Mouse (Mus musculus): ENCODE measurements around the gene Zfp385b.

Gene Zfp385b

DNA sequence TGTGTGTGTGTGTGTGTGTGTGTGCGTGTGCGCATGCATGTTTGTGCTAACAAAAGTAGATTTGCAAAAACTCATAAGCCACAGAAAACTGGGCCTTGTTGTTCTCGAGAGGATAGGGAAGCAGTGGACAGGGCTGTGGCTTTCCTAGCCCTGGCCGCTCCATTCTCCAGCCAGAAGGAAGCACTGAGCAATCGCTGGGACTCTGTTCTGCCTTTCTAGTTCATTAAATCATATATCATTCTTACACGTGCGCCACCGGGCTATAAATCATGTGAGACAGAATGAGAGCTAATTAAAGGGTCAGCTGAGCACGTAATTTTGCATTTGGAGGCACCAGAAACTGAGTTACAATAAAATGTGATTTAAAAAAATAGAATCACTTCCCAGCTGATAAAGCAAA, 29.1 kb downstream of the Zfp385b start:
- DNase-seq (ENCODE audit: low spot score): no peak

DNA sequence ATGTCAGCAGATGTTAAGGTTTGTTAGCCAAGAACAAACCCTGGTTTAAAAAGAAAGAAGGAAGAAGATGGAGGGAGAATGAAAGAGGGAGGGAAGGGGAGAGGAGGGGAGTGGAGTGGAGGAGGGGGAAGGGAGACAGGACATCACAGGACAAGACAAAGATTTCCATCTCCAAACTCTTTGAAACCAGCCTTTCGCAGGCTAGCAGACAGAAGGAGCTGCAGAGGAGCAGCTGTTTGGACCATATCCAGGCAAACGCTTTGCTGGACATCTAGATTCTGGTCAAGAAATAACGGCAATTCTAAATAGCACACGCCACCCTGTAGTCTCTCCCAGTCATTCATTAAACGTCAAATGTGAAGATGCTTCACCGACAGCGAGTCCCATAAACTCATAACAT, 38.0 kb downstream of the Zfp385b start:
- DNase-seq (ENCODE audit: low spot score): no peak

DNA sequence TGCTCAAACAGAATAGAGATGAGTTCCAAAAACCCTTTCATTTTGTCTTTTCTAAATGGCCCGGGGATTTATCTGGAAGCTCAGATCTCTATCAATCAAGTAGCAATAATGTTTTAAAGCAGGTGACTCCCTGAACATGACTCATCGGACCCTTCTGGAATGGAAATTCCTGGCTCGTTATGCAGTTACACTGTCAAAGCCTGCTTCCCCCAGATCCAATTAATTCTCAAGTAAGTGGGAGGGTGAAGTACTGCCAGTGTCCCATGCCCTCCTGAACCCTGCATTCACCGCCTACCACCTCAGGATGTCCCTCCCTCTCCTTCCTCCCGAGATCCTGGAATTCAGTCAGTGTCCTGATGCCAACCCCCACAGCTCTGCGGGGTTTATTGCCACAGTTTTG, 41.7 kb downstream of the Zfp385b start:
- DNase-seq (ENCODE audit: low spot score): peak; percentile 2

DNA sequence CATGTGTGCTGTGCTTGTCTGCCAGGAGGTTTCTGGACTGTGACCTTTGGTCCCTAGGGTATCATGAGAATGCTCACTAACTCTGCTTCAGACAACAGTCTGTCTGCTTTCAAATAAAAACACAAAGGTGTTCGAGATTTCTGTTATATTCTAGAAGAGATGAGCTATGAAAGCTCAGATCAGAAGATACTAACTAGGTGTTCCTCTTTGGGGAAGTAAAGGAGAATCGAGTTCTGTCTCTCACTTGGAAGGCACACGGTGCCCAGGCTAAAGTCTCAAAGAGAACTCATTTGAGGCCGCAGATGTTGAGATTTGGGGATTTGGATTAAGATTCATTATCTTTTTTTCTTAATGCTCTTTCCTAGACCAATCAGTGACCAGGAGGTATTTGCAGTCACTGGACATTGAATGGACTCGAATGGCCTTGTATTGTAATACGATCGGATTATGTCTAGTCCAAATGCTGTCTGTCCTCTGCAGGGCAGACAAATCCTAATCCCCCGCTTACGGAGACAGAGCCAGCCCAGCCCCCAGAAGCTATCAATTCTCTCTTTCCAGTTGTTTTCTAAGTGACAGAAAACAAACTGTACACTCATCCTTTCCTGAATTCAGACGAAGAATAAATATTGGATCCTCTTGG, 42.3 kb downstream of the Zfp385b start:
- no peak for DNase-seq (ENCODE audit: low spot score)

DNA sequence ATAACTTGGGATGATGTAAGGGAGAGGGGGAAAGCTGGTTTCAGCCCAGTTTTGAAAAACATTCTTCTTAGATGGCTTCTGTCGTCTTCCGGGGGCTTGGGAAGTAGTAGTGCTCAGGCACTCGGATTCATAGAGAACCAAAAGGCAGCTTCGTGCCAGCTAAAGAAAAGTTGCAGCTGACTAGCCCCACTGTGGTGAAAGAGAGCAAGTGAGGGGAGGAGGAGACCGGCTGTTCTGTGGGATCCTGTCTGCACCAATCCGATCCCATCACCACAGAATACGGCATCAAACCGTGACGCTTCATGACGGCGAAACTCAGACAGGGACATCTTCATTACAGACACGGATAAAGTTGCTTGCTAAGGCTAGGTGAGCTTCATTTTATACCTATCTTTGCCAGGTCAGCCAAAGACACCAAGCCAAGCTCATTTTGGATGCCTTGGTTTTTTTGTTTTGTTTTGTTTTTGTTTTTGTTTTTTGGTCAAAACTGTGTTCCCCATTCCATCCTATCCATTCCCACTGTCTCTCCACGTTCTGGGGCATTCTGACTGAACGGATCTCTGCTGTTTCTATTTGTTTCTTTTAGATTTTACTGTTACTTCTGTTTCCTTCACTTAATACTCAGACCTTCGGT, 44.1 kb downstream of the Zfp385b start:
- DNase-seq (ENCODE audit: low spot score): no peak

DNA sequence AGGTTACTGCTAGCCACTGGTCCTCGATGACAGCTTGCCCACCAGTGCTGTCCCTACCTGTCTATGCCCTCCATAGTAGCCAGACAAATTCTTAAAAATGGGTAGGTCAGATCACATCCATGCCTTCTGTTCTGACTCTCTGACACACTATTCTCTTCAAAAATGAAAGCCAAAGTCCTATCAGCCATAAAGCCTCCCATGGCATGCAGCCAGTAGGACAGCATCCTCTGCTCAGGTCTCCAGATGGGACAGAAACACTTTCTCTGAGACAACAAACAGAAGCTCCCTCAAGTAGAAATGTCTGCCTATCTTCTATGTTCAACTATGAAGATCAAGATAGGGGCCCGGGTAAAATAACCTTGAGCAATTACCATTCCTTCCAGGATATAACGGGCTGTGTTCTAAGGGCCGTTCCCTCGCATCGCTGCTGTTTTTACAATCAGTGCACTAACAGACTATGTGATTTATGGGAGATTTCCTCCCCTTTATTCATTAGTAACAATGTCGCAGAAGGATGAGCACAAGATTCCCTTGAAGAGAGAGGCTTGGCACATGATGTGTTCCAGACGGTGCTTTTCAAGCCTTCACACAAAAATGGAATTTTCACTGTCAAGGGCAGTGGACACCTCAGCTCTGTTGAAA, 49.3 kb downstream of the Zfp385b start:
- DNase-seq (ENCODE audit: low spot score): no peak

DNA sequence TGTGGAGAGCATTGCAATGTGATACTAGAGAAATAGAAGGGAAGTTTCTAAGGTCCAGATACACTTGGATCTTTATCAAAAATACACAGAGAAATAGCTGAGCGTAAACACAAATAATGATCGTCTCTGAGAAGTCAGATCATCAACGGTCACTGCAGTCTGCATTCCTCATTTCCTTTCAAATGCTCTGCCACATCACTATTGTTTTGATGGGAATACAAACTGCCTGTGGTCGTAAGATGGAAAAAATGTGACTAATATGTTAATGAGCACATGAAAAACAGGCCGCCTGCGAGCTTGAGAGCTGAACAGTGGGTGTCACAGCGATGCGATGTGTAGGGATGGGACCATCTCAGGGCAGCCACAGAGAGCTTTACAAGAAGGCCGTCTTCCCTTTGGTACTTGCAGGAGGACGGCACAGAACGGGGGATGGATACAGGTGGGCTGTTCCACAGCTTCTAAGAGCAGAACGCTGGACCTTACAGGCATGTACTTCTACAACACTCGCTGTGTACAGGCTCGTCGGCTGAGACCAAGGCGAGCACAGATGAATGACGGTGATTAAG, 51.0 kb downstream of the Zfp385b start:
- no peak for DNase-seq (ENCODE audit: low spot score)

DNA sequence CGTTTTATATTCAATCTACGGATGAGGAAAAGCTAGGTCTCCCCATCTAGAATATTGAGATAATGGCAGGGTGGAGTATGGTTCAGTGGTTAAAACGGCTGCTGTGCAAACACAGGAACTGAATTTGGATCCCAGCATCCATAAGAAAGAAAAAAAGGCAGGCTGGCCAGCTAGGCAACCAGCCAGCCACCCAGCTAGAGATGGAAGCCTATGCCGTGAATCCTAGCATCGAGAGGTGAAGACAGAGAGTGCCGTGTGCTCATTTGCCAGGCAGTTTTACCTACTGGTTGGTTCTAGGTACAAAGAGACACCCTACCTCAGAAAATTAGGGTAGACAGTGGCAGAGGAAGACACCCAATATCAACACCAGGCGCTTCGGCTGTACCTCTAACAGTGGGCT, 57.5 kb downstream of the Zfp385b start:
- DNase-seq (ENCODE audit: low spot score): no peak

DNA sequence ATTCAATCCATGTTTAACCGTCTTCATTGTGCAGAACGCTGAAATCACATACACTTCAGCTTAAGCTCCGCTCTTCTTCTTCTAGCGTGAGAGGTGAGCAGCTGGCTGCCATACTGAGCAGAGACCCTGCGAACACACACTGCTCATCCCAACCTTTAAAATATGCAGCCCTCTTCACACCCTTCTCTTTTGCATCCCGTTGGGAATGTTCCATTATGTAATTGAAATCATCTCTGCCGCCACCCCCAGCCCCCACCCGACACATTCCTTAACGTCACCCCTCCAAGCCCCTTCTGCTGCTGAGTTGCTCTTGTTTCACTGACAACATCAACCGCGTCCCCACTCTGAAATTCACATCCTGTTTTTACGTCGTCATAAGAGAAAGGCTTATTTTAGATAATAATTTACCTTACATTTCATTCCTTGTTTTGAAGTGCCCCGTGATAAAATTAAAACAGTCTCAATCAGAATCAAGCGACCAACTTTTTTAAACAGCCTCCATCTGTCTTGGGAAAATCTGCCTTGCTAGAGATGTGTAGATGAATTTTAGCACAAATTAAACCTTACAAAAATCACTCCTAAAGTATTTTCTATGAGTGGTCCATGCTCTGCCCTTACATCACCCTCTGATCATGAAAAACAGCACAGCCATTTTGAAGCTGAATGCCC, 60.9 kb downstream of the Zfp385b start:
- no peak for DNase-seq (ENCODE audit: low spot score)

DNA sequence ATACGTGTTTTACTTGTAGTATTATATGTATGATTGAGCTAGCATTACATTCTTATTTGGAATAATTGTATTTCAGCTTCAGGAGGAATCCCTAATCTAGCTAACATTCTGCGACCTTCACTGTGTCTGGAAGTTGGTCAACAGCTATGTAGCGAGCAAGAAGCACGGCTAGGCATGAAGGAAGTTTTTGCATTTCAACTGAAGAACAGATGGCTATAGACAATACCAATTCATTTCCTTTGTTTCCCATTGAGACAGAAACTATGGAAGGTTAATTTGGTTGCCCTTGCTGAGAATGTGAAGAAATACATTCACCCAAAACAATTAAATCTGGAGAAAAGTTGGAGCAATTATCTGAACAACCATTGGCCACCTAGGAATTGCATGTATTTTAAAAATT, 66.9 kb downstream of the Zfp385b start:
- no peak for DNase-seq (ENCODE audit: low spot score)

DNA sequence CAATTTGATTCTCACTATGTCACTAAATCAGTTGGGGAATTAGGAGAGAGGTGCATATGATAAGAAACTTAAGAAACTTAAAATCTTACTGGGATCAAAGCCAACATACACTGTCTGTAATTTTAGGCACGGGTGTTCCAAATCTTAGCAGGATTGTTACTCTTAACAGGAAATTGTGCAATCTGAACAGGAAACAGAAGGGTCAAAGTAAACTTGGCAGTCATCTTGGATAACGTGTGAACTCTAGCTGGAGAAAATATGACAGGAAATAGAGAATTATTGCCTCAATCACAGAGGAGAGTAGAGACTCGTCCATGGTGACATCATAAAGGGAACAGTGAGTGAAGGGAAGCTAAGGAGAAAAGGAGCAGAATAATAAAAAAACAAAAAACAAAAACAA, 69.8 kb downstream of the Zfp385b start:
- no peak for DNase-seq (ENCODE audit: low spot score)

DNA sequence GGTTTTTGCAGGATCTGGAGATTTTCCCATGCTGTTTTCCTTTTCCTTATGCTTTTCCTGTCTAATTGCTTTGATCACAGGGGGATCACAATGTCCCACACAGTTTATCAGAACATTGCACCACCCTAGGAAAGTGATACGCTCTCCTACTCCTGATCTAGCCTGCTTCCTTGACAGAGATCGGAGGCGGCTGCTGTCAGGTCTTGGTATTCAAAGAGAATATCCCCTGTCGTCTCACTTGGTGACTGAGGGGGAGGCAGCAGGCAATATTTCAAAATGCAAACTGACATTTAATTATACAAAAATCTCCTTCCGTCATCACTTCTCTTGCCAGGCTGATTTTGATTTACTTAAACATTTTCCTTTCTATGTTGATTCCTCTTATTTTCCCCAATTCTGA, 73.0 kb downstream of the Zfp385b start:
- no peak for DNase-seq (ENCODE audit: low spot score)

DNA sequence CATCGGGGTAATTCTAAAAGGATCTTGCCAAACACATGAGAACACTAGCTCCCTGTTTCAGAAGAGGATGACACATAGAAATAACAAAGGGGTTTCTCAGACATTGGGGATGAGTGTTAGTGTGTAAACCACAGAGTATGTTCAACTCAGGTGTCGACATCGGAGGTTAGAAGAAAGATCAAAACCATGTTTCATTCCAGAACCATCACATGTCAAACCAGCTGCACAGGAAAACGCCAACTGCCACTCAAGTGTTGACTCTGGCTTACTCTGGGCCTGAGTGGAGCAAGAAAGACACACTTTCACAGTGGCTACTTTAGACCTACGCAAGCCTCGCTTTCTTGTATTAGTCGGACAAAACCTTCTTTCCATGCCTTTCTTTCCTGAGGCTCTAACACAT, 74.2 kb downstream of the Zfp385b start:
- no peak for DNase-seq (ENCODE audit: low spot score)

DNA sequence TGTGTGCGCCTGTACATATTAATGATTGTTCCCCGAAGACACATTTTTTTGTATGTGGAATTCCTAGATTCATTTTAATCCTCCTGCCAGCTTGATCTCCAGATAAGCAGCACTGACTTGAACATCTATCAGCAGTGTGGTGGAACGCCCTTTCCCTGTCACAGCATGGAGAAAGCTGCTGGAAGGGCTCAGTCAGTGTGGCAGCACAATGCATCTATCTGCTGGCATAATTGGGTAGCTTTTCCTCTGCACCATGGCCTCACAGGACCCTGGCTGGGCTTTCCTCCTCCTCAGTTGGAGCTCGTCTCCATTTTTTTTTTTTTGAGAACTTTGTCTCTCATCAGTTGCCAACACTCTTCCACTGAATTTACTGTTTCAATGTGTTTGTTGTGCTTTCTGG, 77.1 kb downstream of the Zfp385b start:
- DNase-seq (ENCODE audit: low spot score): no peak

DNA sequence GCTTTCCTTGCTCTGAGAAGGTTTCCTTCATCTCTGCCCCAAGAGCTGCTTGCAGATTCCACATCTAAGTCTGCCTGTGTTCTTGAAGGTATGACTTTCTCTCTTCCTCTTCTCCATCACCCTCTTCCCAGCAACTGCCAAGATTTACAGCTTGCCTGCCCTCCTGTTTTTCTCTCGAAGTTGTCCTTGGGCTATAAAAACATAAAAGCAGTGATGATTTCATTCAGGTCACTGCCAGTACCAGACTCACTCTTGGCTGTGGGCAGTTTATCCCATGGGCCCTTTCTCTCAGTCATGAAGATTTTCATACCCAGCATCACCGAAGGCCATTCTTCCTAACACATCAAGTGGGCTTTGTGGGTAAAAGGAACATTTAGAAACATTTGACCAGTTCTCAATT, 89.2 kb downstream of the Zfp385b start:
- no peak for DNase-seq (ENCODE audit: low spot score)

DNA sequence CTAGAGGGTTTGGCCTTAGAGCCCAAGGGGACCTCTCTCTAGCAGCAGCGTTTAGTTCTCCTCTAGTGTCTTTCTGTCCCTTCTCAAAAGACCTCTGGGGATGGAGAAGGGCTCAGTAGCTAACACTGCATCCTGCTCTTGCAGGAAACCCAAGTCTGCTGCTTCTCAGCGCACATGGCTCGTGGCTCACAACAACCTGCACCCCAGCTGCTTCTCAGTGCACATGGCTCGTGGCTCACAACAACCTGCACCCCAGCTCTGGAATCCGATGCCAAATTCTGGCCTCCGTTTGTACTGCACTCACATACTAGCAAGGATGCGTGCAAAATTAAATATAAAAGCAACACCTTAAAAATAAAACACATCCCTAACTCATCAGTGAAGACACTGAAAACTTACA, 92.6 kb downstream of the Zfp385b start:
- no peak for DNase-seq (ENCODE audit: low spot score)

DNA sequence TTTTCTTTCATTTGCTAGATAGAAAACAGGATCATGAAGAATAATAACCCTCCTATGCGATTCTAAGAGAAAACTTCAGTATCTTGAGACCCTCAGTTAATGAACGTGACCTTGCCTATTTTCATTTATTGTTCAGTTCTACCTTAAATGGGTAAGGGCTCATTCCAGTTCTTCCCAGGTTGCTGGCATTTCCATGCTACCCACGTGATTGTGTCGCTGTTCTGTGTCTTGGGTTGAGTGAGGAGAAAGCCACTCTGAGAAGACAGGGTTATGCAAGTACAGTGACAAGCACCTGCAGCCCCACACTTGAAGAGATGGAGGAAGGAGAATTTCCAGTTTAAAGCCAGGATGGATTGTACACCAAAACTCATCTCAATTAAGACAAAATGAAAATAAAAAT, 98.6 kb downstream of the Zfp385b start:
- no peak for DNase-seq (ENCODE audit: low spot score)

DNA sequence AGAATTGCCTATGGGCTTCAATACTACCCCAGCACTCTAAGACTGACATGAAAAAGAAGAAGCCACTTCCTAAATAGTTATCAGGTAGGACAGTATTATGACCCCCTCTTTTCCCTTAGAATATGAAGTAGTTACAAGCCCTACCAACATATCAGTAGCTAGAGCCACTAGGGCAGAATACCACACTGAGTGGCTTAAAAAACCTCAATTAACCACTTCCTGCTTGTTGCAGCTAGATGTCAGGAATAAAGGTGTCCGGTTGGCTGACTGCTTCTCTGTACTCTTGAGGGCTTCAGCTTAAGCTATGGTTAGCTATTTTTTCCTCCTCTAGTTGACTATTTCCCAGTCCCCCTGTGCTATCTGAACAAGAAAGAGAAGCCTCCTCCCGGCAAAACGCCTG, 103.1 kb downstream of the Zfp385b start:
- DNase-seq (ENCODE audit: low spot score): no peak

DNA sequence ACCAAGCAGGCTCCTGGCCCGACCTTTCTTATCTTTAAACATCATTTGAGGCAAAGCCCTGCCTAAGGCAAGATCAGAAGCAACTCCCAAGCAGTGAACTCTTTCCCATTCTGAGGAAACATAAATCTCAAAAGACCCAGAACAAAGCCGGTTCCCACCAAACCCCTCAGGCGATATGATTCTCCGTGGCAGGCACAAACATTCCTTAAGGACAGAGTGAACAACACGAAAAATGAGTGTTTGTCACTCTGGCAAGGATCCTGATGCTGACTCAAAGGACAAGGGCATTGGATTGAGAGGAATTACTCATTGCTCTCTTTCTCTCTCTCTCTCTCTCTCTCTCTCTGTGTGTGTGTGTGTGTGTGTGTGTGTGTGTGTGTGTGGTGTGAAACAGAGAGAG, 105.6 kb downstream of the Zfp385b start:
- DNase-seq (ENCODE audit: low spot score): no peak

DNA sequence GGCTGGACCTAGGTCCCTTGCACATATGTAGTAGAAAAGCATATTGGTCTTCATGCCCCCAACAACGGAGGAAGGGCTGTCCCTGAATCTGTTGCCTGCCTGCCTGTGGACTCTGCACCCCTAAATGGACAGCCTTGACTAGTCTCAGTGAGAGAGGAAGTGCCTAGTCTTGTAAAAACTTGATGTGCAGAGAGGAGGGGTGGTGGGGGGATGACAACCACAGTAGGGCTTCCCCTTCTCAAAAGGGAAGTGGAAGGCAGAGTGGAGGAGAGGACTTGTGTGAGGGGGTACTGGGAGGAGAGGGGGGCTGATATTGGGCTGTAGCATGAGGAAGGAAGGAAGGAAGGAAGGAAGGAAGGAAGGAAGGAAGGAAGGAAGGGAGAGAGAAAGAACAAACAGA, 107.7 kb downstream of the Zfp385b start:
- no peak for DNase-seq (ENCODE audit: low spot score)

DNA sequence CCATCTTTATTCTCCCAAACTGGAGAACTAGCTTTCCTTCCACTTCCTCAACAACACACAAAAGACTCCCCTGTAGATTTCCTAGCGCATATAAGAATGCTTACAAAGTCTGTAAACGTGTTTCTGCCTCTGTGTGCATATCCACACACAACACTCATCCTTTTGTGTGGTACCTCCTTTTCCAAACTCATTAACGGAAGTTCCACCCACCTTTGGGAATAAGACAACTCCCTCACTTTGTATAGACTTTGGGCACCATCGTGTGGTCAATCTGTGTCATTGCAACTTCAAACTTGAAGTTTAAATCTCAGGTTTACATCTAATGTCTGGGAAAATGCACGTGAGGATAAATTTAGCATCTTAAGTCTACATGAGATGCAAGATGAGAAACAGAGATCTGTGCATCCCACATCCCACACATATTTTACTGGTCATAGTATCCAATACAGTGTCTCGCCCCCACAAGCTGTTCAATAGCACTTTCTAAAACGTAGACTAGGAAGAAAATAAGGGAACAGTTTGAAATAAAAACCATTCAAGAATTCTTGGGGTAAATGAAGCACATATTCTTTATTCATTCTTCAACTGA, 110.1 kb downstream of the Zfp385b start:
- peak; percentile 29 for DNase-seq (ENCODE audit: low spot score)

DNA sequence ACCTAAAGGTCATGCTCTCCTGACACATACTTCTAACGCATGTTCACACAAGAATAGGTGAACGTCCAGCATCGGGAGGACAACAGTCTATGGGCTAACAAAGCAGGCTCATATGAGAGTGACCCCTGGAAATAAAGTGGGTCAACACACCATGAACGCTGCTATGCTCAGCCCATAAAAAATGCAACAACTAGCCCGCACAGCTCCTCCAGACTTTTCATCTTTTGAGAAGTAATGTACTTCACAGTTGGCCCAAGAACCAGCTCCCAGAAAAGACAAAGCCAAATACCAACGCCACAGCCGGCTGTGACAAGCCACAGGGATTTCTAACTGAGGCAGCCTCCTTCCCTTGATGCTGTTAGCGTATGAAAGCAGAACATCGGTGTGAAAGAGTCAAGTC, 112.3 kb downstream of the Zfp385b start:
- no peak for DNase-seq (ENCODE audit: low spot score)

DNA sequence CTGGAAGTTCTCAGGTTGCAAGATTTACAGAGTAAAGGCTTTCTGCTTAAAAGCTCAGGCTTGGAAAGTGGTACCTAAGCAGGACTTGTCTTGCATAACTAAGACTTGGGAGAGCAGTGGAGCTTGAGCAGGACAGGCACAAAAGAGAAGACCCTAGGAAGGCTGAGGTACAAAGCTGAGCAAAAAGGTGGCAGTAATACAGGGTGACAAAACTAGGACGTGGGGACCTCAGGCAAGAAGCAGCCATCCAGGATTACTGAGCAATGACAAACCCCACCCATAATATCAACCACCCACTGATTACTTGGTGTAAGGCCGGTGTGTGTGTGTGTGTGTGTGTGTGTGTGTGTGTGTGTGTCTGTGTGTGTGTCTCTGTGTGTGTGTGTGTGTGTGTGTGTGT, 114.0 kb downstream of the Zfp385b start:
- no peak for DNase-seq (ENCODE audit: low spot score)
